ENCODE assay signal across 29 mouse cellular contexts in genomic region chr14:34955689-34956088, GRCm38 (mm10).
"Had no signal": no experiment of that assay in that cellular context is flagged by ENCODE, and none has a peak within 500 bp of the region (broad histone marks: within the 10 kb centered on the region; RNA-seq: fewer than 3 reads in every experiment).

No protein-coding gene starts in this region.

- H3K4me2 ChIP-seq: limb, embryonic 12.5 days; limb, embryonic 13.5 days; limb, embryonic 15.5 days; liver, embryonic 11.5 days; liver, embryonic 12.5 days; liver, embryonic 13.5 days; liver, embryonic 15.5 days; lung, embryonic 14.5 days; lung, embryonic 15.5 days; midbrain, embryonic 11.5 days; midbrain, embryonic 12.5 days; midbrain, embryonic 13.5 days; midbrain, embryonic 15.5 days; neural tube, embryonic 12.5 days had no signal

- DNase-seq: left cerebral cortex, postnatal 4 days; liver; liver, embryonic 13.5 days; liver, postnatal 0 days; lung, adult 2 months; lung, embryonic 14.5 days; lung, postnatal 10 days; lung, postnatal 14 days; lung, postnatal 36 days; lung, postnatal 4 days; midbrain, embryonic 14.5 days had no signal

- H3K36me3 ChIP-seq: limb, embryonic 10.5 days; limb, embryonic 12.5 days; limb, embryonic 13.5 days; limb, embryonic 15.5 days; liver, embryonic 12.5 days; liver, embryonic 13.5 days; liver, embryonic 15.5 days; lung, embryonic 15.5 days; midbrain, embryonic 10.5 days; midbrain, embryonic 12.5 days; midbrain, embryonic 13.5 days; midbrain, embryonic 15.5 days; neural tube, embryonic 12.5 days had no signal

- H3K9me3 ChIP-seq: limb, embryonic 10.5 days; limb, embryonic 12.5 days; limb, embryonic 13.5 days; limb, embryonic 15.5 days; liver, embryonic 12.5 days; liver, embryonic 13.5 days; liver, embryonic 15.5 days; lung, embryonic 15.5 days; megakaryocyte, embryonic 14.5 days; midbrain, embryonic 10.5 days; midbrain, embryonic 12.5 days; midbrain, embryonic 13.5 days; midbrain, embryonic 15.5 days; neural tube, embryonic 12.5 days had no signal

- H3K4me1 ChIP-seq: limb, embryonic 10.5 days; limb, embryonic 12.5 days; limb, embryonic 13.5 days; limb, embryonic 15.5 days; liver, embryonic 12.5 days; liver, embryonic 13.5 days; liver, embryonic 15.5 days; lung, embryonic 15.5 days; megakaryocyte, embryonic 14.5 days; midbrain, embryonic 12.5 days; midbrain, embryonic 15.5 days; neural tube, embryonic 12.5 days had no signal

- H3K9ac ChIP-seq: limb, embryonic 12.5 days; limb, embryonic 13.5 days; limb, embryonic 15.5 days; liver, embryonic 12.5 days; liver, embryonic 13.5 days; liver, embryonic 14.5 days; liver, embryonic 15.5 days; liver, postnatal 0 days; lung, embryonic 14.5 days; lung, embryonic 15.5 days; midbrain, embryonic 12.5 days; midbrain, embryonic 13.5 days; midbrain, embryonic 15.5 days; neural tube, embryonic 12.5 days had no signal

- H3K27ac ChIP-seq: limb, embryonic 10.5 days; limb, embryonic 12.5 days; limb, embryonic 13.5 days; limb, embryonic 15.5 days; liver, embryonic 12.5 days; liver, embryonic 13.5 days; liver, embryonic 14.5 days; liver, embryonic 15.5 days; lung, embryonic 15.5 days; macrophage; midbrain, embryonic 10.5 days; midbrain, embryonic 12.5 days; midbrain, embryonic 13.5 days; midbrain, embryonic 15.5 days; neural tube, embryonic 12.5 days had no signal

- H3K4me3 ChIP-seq: limb, embryonic 10.5 days; limb, embryonic 12.5 days; limb, embryonic 13.5 days; limb, embryonic 15.5 days; liver, embryonic 12.5 days; liver, embryonic 13.5 days; liver, embryonic 15.5 days; lung, embryonic 15.5 days; megakaryocyte, embryonic 14.5 days; midbrain, embryonic 10.5 days; midbrain, embryonic 12.5 days; midbrain, embryonic 13.5 days; midbrain, embryonic 15.5 days; myocyte; neural tube, embryonic 12.5 days had no signal

- H3K27me3 ChIP-seq: limb, embryonic 12.5 days; limb, embryonic 13.5 days; liver, embryonic 12.5 days; liver, embryonic 13.5 days; liver, embryonic 15.5 days; lung, embryonic 15.5 days; megakaryocyte, embryonic 14.5 days; midbrain, embryonic 13.5 days; midbrain, embryonic 15.5 days; neural tube, embryonic 12.5 days had no signal
